Mouse (Mus musculus): ENCODE measurements around the gene Olfr860. TPM values are rescaled to one million over a fixed set of nuclear protein-coding genes. Genes with fewer than 3 reads are reported as not detected.
"Not testable (repeated sequence)": the region's sequence is repeated elsewhere in the genome, so short reads cannot be mapped to it uniquely, and the experiment has no call there.

Olfr860 gene
- polyA plus RNA-seq (2012; rRNA removed): not detected in 2 replicates

GRCm38 (mm10) chr9:19849647-19850046 is at the start of gene Olfr860:
TSS of gene Olfr860 (minus strand) at chr9:19849747.
- H3K27me3 ChIP-seq (ENCODE audit: control insufficient read depth, insufficient read depth, low read length): no peaks in the 10 kb centered on the region
- no peak within 1 kb of the TSS for H3K27ac ChIP-seq (ENCODE audit: insufficient read depth, low read depth, low read length)
- no peak for TF ChIP-seq POLR2A (IDR thresholded peaks at IDR 0.05; ENCODE audit: low read depth, low read length)
- TF ChIP-seq CTCF (IDR thresholded peaks at IDR 0.05; ENCODE audit: extremely low read depth, insufficient read length, insufficient replicate concordance, low read depth, low read length): no peak
- no peaks in the 10 kb centered on the region for H3K4me1 ChIP-seq (ENCODE audit: control insufficient read depth, insufficient read depth, insufficient read length, low read length)
- no peak within 1 kb of the TSS for H3K4me3 ChIP-seq (ENCODE audit: low read depth, low read length)
- H3K36me3 ChIP-seq (ENCODE audit: control insufficient read depth, insufficient read depth, low read length): no peaks in the 10 kb centered on the region
- WGBS: 82% methylated on average over 1 of the region's 1 CpGs

- H3K4me3 ChIP-seq (ENCODE audit: low read depth, low read length): no peak within 1 kb of the TSS
- no peaks in the 10 kb centered on the region for H3K27me3 ChIP-seq (ENCODE audit: control insufficient read depth, insufficient read depth, low read length)
- TF ChIP-seq POLR2A (IDR thresholded peaks at IDR 0.05; ENCODE audit: low read depth, low read length) (no peak), CTCF (IDR thresholded peaks at IDR 0.05; ENCODE audit: extremely low read depth, insufficient read length, insufficient replicate concordance, low read depth, low read length) (no peak)
- no peaks in the 10 kb centered on the region for H3K36me3 ChIP-seq (ENCODE audit: control insufficient read depth, insufficient read depth, low read length)
- H3K27ac ChIP-seq (ENCODE audit: insufficient read depth, low read depth, low read length): no peak within 1 kb of the TSS
- no peaks in the 10 kb centered on the region for H3K4me1 ChIP-seq (ENCODE audit: control insufficient read depth, insufficient read depth, insufficient read length, low read length)
Measured at GRCm38 (mm10) chr9:19887904-19888303, 38.4 kb upstream of the Olfr860 start, which contains the start of gene Olfr862. TSS of gene Olfr862 (minus strand) at chr9:19888004.

- 40% methylated on average over 1 of the region's 1 CpGs for WGBS
- not testable (repeated sequence) for H3K36me3 ChIP-seq (ENCODE audit: control insufficient read depth, insufficient read depth, low read length); H3K27me3 ChIP-seq (ENCODE audit: control insufficient read depth, insufficient read depth, low read length); H3K4me3 ChIP-seq (ENCODE audit: low read depth, low read length); H3K4me1 ChIP-seq (ENCODE audit: control insufficient read depth, insufficient read depth, insufficient read length, low read length); H3K27ac ChIP-seq (ENCODE audit: insufficient read depth, low read depth, low read length)
Measured at GRCm38 (mm10) chr9:19804606-19805005, 44.9 kb downstream of the Olfr860 start, which contains the start of gene Olfr859. TSS of gene Olfr859 (plus strand) at chr9:19804906.

- no peak for TF ChIP-seq CTCF (IDR thresholded peaks at IDR 0.05; ENCODE audit: extremely low read depth, insufficient read length, insufficient replicate concordance, low read depth, low read length)
- no peak for TF ChIP-seq POLR2A (IDR thresholded peaks at IDR 0.05; ENCODE audit: low read depth, low read length)
- 68% methylated on average over 1 of the region's 1 CpGs for WGBS
- Histone ChIP-seq H3K36me3 (ENCODE audit: control insufficient read depth, insufficient read depth, low read length) (no peaks in the 10 kb centered on the region), H3K4me3 (ENCODE audit: low read depth, low read length) (no peak overlapping the region), H3K27ac (ENCODE audit: insufficient read depth, low read depth, low read length) (no peak overlapping the region), H3K4me1 (ENCODE audit: control insufficient read depth, insufficient read depth, insufficient read length, low read length) (no peaks in the 10 kb centered on the region), H3K27me3 (ENCODE audit: control insufficient read depth, insufficient read depth, low read length) (no peaks in the 10 kb centered on the region)
Measured at GRCm38 (mm10) chr9:19803000-19803399, 46.5 kb downstream of the Olfr860 start.

Other genes with a start within 250 kb of the Olfr860 start
- 2.0 and 2.2 TPM in 2 replicates for gene Zfp317, start 227.6 kb downstream of the Olfr860 start, polyA plus RNA-seq (2012; rRNA removed)
- not detected in 2 replicates for gene Olfr857, start 140.3 kb downstream of the Olfr860 start, polyA plus RNA-seq (2012; rRNA removed)
- not detected in 2 replicates for gene Olfr58, start 69.5 kb downstream of the Olfr860 start, polyA plus RNA-seq (2012; rRNA removed)
- gene Olfr859, start 44.8 kb downstream of the Olfr860 start, polyA plus RNA-seq (2012; rRNA removed): not detected in 2 replicates
- not detected in 2 replicates for gene Olfr862, start 38.3 kb upstream of the Olfr860 start, polyA plus RNA-seq (2012; rRNA removed)
- gene Olfr77, start 67.1 kb upstream of the Olfr860 start, polyA plus RNA-seq (2012; rRNA removed): not detected in 2 replicates
- not detected in 2 replicates for gene Olfr866, start 178.3 kb upstream of the Olfr860 start, polyA plus RNA-seq (2012; rRNA removed)
- gene Olfr867, start 207.8 kb upstream of the Olfr860 start, polyA plus RNA-seq (2012; rRNA removed): not detected in 2 replicates
- not detected in 2 replicates for gene Olfr868, start 248.9 kb upstream of the Olfr860 start, polyA plus RNA-seq (2012; rRNA removed)